Mouse (Mus musculus) liver, embryonic 15.5 days (tissue): ENCODE results near the gene Kcna2. TPM values are rescaled to one million over a fixed set of nuclear protein-coding genes. Genes with fewer than 3 reads are reported as not detected.

ENCODE experiments used
- ATAC-seq: fragments of 200-750 bp; cut with Nextera tagmentation; 2 replicates; pipeline ENCODE4 v1.8.0; 2017; ENCODE audit warnings: moderate number of reproducible peaks, mild to moderate bottlenecking, moderate library complexity; ENCODE audit not compliant: insufficient read depth
- H3K27ac ChIP-seq: fragments of 300-500 bp; sonication (generic); replicated peaks from 2 replicates; pipeline ENCODE4 v1.5.1; 2015; ENCODE audit warnings: mild to moderate bottlenecking, inconsistent platforms
- H3K27me3 ChIP-seq: fragments of 300-500 bp; sonication (generic); 2 replicates; pipeline ENCODE4 v1.6.1; 2015; ENCODE audit warnings: mild to moderate bottlenecking, inconsistent platforms
- H3K36me3 ChIP-seq: fragments of 300-500 bp; sonication (generic); replicated peaks from 2 replicates; pipeline ENCODE4 v1.6.1; 2015; ENCODE audit warnings: moderate library complexity, mild to moderate bottlenecking, inconsistent platforms
- H3K4me1 ChIP-seq: fragments of 300-500 bp; sonication (generic); replicated peaks from 2 replicates; pipeline ENCODE4 v1.6.1; 2015; ENCODE audit warnings: inconsistent platforms
- H3K4me2 ChIP-seq: fragments of 300-500 bp; sonication (generic); 2 replicates; pipeline ENCODE4 v1.6.1; 2015; ENCODE audit warnings: moderate library complexity, mild to moderate bottlenecking, inconsistent platforms
- H3K4me3 ChIP-seq: fragments of 300-500 bp; sonication (generic); replicated peaks from 2 replicates; pipeline ENCODE4 v1.5.1; 2015; ENCODE audit warnings: mild to moderate bottlenecking, inconsistent platforms
- H3K9ac ChIP-seq: fragments of 300-500 bp; sonication (generic); 2 replicates; pipeline ENCODE4 v1.6.1; 2015; ENCODE audit warnings: moderate library complexity, mild to moderate bottlenecking, inconsistent platforms
- H3K9me3 ChIP-seq: fragments of 300-500 bp; sonication (generic); replicated peaks from 2 replicates; pipeline ENCODE4 v1.6.1; 2016; ENCODE audit warnings: inconsistent platforms
- WGBS: fragments of 180-500 bp; shearing (Covaris S2); methylation state at CpG from one replicate; pipeline ENCODE4 v1.1.7; 2015; ENCODE audit warnings: mixed read lengths; ENCODE audit not compliant: insufficient replicate concordance; 5-methylcytosine and 5-hydroxymethylcytosine counted together
- polyA plus RNA-seq: library from polyadenylated mRNA; unstranded; fragments of >200 nt; fragmentation: Nextera tagmentation; extraction: Ambion mirVana; gene quantifications from 2 replicates; pipeline ENCODE4 v1.2.1, GENCODE M21; 2015

Gene Kcna2
- polyA plus RNA-seq, 1 experiment from 2014 or later = 0.09 TPM

- H3K4me1 ChIP-seq = no peaks in the 10 kb centered on the region
- H3K9ac ChIP-seq = no peak overlapping the region
- H3K9me3 ChIP-seq = no peaks in the 10 kb centered on the region
- no peak overlapping the region for H3K4me2 ChIP-seq
- H3K27ac ChIP-seq = no peak overlapping the region
- no peak for ATAC-seq
- H3K27me3 ChIP-seq = peaks cover 3% of the 10 kb centered on the region; the same call in 1 of the 2 replicates
- no peak overlapping the region for H3K4me3 ChIP-seq
- no peaks in the 10 kb centered on the region for H3K36me3 ChIP-seq
- 64% methylated on average over 11 of the region's 11 CpGs for WGBS
These were observed 53.1 kb downstream of the Kcna2 start for GRCm38 (mm10) chr3:107153772-107154655.

- ATAC-seq = no peak
- H3K4me3 ChIP-seq = no peak overlapping the region
- H3K27ac ChIP-seq = no peak overlapping the region
- H3K36me3 ChIP-seq = no peaks in the 10 kb centered on the region
- H3K27me3 ChIP-seq = peaks cover 18% of the 10 kb centered on the region
- H3K4me2 ChIP-seq = no peak overlapping the region
- no peaks in the 10 kb centered on the region for H3K9me3 ChIP-seq
- WGBS = 61% methylated on average over 7 of the region's 7 CpGs
- H3K9ac ChIP-seq = no peak overlapping the region
- H3K4me1 ChIP-seq = no peaks in the 10 kb centered on the region
These were observed 57.9 kb downstream of the Kcna2 start for GRCm38 (mm10) chr3:107158856-107159255.

GRCm38 (mm10) chr3:107159418-107159817, 58.5 kb downstream of the Kcna2 start:
- no peak for ATAC-seq
- no peaks in the 10 kb centered on the region for H3K9me3 ChIP-seq
- no peak overlapping the region for H3K27ac ChIP-seq
- no peak overlapping the region for H3K9ac ChIP-seq
- no peaks in the 10 kb centered on the region for H3K36me3 ChIP-seq
- H3K4me1 ChIP-seq = no peaks in the 10 kb centered on the region
- peaks cover 18% of the 10 kb centered on the region for H3K27me3 ChIP-seq
- H3K4me2 ChIP-seq = no peak overlapping the region
- WGBS = 55% methylated on average over 3 of the region's 3 CpGs
- H3K4me3 ChIP-seq = no peak overlapping the region

- Histone ChIP-seq H3K9me3 (no peaks in the 10 kb centered on the region), H3K9ac (no peak overlapping the region), H3K4me3 (no peak overlapping the region), H3K4me2 (no peak overlapping the region), H3K4me1 (no peaks in the 10 kb centered on the region), H3K27ac (no peak overlapping the region), H3K27me3 (peaks cover 18% of the 10 kb centered on the region), H3K36me3 (no peaks in the 10 kb centered on the region)
- WGBS = 7% methylated on average over 17 of the region's 17 CpGs
- ATAC-seq = no peak
These were observed 58.9 kb downstream of the Kcna2 start for GRCm38 (mm10) chr3:107159859-107160324.

GRCm38 (mm10) chr3:107162741-107163140, 61.8 kb downstream of the Kcna2 start:
- 71% methylated on average over 2 of the region's 2 CpGs for WGBS
- no peaks in the 10 kb centered on the region for H3K36me3 ChIP-seq
- peaks cover 18% of the 10 kb centered on the region for H3K27me3 ChIP-seq
- H3K27ac ChIP-seq = no peak overlapping the region
- no peak for ATAC-seq
- H3K4me2 ChIP-seq = no peak overlapping the region
- no peaks in the 10 kb centered on the region for H3K9me3 ChIP-seq
- H3K4me1 ChIP-seq = no peaks in the 10 kb centered on the region
- H3K4me3 ChIP-seq = no peak overlapping the region
- no peak overlapping the region for H3K9ac ChIP-seq

Other genes starting within 250 kb of the Kcna2 start
- 1.1 and 1.2 TPM in 2 replicates for gene Kcna3, start 65.0 kb upstream of the Kcna2 start, polyA plus RNA-seq
- not detected in 2 replicates for gene Kcna10, start 81.9 kb downstream of the Kcna2 start, polyA plus RNA-seq
- 0.07 and 1.3 TPM in 2 replicates for gene Cym, start 120.6 kb downstream of the Kcna2 start, polyA plus RNA-seq
- not detected in 2 replicates for gene A630076J17Rik, start 129.5 kb downstream of the Kcna2 start, polyA plus RNA-seq
- 0.06 and 0.07 TPM in 2 replicates for gene Prok1, start 138.6 kb downstream of the Kcna2 start, polyA plus RNA-seq
- 89.7 and 93.8 TPM in 2 replicates for gene Lamtor5, start 177.7 kb downstream of the Kcna2 start, polyA plus RNA-seq
- 0.50 and 0.52 TPM in 2 replicates for gene Slc16a4, start 190.1 kb downstream of the Kcna2 start, polyA plus RNA-seq
- 8.3 and 8.5 TPM in 2 replicates for gene Rbm15, start 232.5 kb downstream of the Kcna2 start, polyA plus RNA-seq